Mouse (Mus musculus) liver, adult 2 months (tissue): ENCODE measurements around the gene Nectin3. TPM values are rescaled to one million over a fixed set of nuclear protein-coding genes. Genes with fewer than 3 reads are reported as not detected.

Experiments used
- DNase-seq: peaks from one replicate; pipeline ENCODE4 v3.0.0-alpha.2; 2011; ENCODE audit warnings: low read depth, low spot score; ENCODE audit errors: extremely low read depth
- H3K27ac ChIP-seq: fragments of 200-500 bp; replicated peaks from 2 replicates; pipeline ENCODE4 v1.5.1; 2012; ENCODE audit warnings: low read depth, mild to moderate bottlenecking, control low read depth, inconsistent platforms, low read length; ENCODE audit not compliant: insufficient read depth
- H3K27me3 ChIP-seq: fragments of 200-500 bp; 2 replicates; pipeline ENCODE4 v1.6.1; 2012; ENCODE audit warnings: mild to moderate bottlenecking, moderate library complexity, low read length, inconsistent platforms; ENCODE audit not compliant: control insufficient read depth, insufficient read depth
- H3K36me3 ChIP-seq: fragments of 200-500 bp; 2 replicates; pipeline ENCODE4 v1.6.1; 2012; ENCODE audit warnings: low read length, inconsistent platforms; ENCODE audit not compliant: control insufficient read depth, insufficient read depth
- H3K4me1 ChIP-seq: fragments of 200-500 bp; 2 replicates; pipeline ENCODE4 v1.6.1; 2011; ENCODE audit warnings: low read length; ENCODE audit not compliant: control insufficient read depth, insufficient read depth
- H3K4me3 ChIP-seq: fragments of 200-500 bp; 2 replicates; pipeline ENCODE4 v1.5.1; 2011; ENCODE audit warnings: low read depth, mild to moderate bottlenecking, control low read depth, low read length, moderate library complexity; ENCODE audit not compliant: insufficient read depth
- H3K79me2 ChIP-seq: fragments of 200-500 bp; 2 replicates; pipeline ENCODE4 v1.6.1; 2012; ENCODE audit warnings: inconsistent platforms, mild to moderate bottlenecking, low read length, moderate library complexity; ENCODE audit not compliant: control insufficient read depth, insufficient read depth
- H3K9ac ChIP-seq: fragments of 200-500 bp; 2 replicates; pipeline ENCODE4 v1.6.1; 2012; ENCODE audit warnings: low read depth, mild to moderate bottlenecking, control low read depth, inconsistent platforms, low read length
- CTCF ChIP-seq: fragments of 200-500 bp; IDR thresholded peaks from 2 replicates; pipeline ENCODE4 v1.5.1; 2011; ENCODE audit warnings: low read depth, low read length, control low read depth
- POLR2A ChIP-seq: fragments of 200-500 bp; IDR thresholded peaks from 2 replicates; pipeline ENCODE4 v1.6.1; 2011; ENCODE audit warnings: low read length, control low read depth; ENCODE audit not compliant: insufficient read depth; ENCODE audit errors: extremely low read depth
- WGBS: fragments of 180-500 bp; shearing (Covaris S2); methylation state at CpG from one replicate; pipeline ENCODE4 v1.1.7; 2018; 5-methylcytosine and 5-hydroxymethylcytosine counted together
- polyA plus RNA-seq: library from polyadenylated mRNA; depleted of rRNA; stranded (reverse); fragments of >200 nt; gene quantifications from 2 replicates; pipeline ENCODE4 v1.2.3, GENCODE M21; 2012
- total RNA-seq: library from RNA; depleted of rRNA; stranded (reverse); fragments of >200 nt; gene quantifications from 2 replicates; pipeline ENCODE4 v1.2.3, GENCODE M21; 2014

Gene Nectin3
- total and polyA plus RNA-seq, 2 experiments: 11.6 to 53.1 TPM

DNA sequence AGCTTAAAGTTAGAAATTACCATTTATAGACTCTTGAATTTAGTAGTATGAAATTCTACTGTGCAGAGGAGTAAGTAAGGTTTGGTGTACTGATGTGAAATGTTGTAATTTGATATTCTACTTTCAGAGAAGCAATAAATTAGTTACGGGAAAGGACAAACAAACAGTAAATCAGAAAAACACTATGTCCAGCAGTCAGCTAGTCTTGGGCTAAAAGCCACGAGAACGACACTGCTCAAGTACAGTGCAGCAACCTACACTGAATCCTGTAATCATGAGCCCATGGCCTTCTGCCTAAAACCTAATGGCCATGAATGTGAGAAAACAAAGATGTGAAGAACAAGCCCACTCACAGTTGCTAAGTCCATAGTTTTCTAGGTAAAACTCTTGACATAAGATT lies 46.9 kb downstream of the Nectin3 start:
- H3K9ac ChIP-seq: no peak overlapping the region
- no peaks in the 10 kb centered on the region for H3K27me3 ChIP-seq
- DNase-seq: no peak
- peaks cover 2% of the 10 kb centered on the region; the same call in 1 of the 2 replicates for H3K4me1 ChIP-seq
- no peak overlapping the region for H3K4me3 ChIP-seq
- TF ChIP-seq POLR2A (no peak), CTCF (no peak)
- WGBS: 88% methylated on average over 3 of the region's 3 CpGs
- peaks cover 27% of the 10 kb centered on the region for H3K36me3 ChIP-seq
- H3K27ac ChIP-seq: no peak overlapping the region
- H3K79me2 ChIP-seq: no peaks in the 10 kb centered on the region

DNA sequence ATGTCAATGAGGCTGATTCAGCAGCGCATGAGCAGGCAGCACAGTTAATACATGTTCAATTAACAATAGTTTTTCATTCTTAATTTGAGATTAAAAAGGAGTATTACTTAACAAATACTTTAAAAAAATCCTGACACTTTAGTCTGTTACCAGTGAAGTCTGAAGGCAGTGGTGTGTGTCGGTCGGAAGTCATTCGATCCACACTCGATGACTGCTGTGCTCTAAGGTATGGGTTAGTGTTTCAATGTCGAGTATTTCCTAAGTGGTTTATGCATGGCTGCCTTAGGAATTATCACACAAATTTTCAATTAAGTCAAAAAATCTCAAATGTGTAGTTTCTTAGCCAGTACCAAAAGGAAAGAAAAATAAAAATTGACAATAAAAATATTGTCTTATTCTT lies 49.3 kb downstream of the Nectin3 start:
- 97% methylated on average over 6 of the region's 6 CpGs for WGBS
- Histone ChIP-seq H3K9ac (no peak overlapping the region), H3K79me2 (no peaks in the 10 kb centered on the region), H3K27me3 (no peaks in the 10 kb centered on the region), H3K4me1 (peaks cover 2% of the 10 kb centered on the region; the same call in 1 of the 2 replicates), H3K4me3 (no peak overlapping the region), H3K27ac (no peak overlapping the region), H3K36me3 (peaks cover 23% of the 10 kb centered on the region)
- DNase-seq: no peak
- no peak for TF ChIP-seq CTCF
- TF ChIP-seq POLR2A: no peak

DNA sequence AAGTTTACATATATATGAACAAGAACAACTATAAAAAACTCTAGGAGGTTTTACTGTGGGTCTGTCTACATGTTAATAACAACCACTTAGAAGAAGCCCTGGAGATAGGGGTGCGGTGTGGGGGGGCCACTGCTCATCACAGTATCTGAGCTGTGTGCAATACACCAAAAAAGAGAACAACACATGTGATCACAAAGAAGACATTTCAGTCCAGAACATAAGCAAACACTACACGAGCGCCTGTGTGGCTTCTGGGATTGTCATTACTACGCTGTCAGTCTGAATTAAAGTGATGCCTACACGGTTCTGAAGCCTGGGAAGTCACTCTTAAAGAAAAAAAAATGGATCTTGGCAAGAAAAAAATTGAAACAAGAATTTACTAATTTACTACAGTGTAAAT lies 67.0 kb downstream of the Nectin3 start:
- H3K4me1 ChIP-seq: peaks cover 2% of the 10 kb centered on the region
- no peak overlapping the region for H3K9ac ChIP-seq
- no peak for DNase-seq
- H3K27me3 ChIP-seq: no peaks in the 10 kb centered on the region
- H3K36me3 ChIP-seq: peaks cover 20% of the 10 kb centered on the region
- H3K4me3 ChIP-seq: no peak overlapping the region
- H3K79me2 ChIP-seq: no peaks in the 10 kb centered on the region
- H3K27ac ChIP-seq: no peak overlapping the region
- TF ChIP-seq CTCF: no peak
- no peak for TF ChIP-seq POLR2A
- 96% methylated on average over 5 of the region's 5 CpGs for WGBS

- TF ChIP-seq POLR2A: no peak
- TF ChIP-seq CTCF: no peak
- Histone ChIP-seq H3K27ac (no peak overlapping the region), H3K4me3 (no peak overlapping the region), H3K9ac (no peak overlapping the region), H3K27me3 (no peaks in the 10 kb centered on the region), H3K79me2 (no peaks in the 10 kb centered on the region), H3K4me1 (peaks cover 2% of the 10 kb centered on the region; the same call in 1 of the 2 replicates), H3K36me3 (no peaks in the 10 kb centered on the region)
- peak; percentile 77 for DNase-seq
- WGBS: 36% methylated on average over 3 of the region's 3 CpGs
Observed at GRCm38 (mm10) chr16:46416177-46416576, 82.1 kb downstream of the Nectin3 start.

GRCm38 (mm10) chr16:46410739-46411057 lies 87.6 kb downstream of the Nectin3 start:
- WGBS: 97% methylated on average over 3 of the region's 3 CpGs
- Histone ChIP-seq H3K4me3 (no peak overlapping the region), H3K27me3 (no peaks in the 10 kb centered on the region), H3K36me3 (no peaks in the 10 kb centered on the region), H3K4me1 (no peaks in the 10 kb centered on the region), H3K79me2 (no peaks in the 10 kb centered on the region), H3K27ac (no peak overlapping the region), H3K9ac (no peak overlapping the region)
- TF ChIP-seq POLR2A (no peak), CTCF (no peak)
- no peak for DNase-seq

DNA sequence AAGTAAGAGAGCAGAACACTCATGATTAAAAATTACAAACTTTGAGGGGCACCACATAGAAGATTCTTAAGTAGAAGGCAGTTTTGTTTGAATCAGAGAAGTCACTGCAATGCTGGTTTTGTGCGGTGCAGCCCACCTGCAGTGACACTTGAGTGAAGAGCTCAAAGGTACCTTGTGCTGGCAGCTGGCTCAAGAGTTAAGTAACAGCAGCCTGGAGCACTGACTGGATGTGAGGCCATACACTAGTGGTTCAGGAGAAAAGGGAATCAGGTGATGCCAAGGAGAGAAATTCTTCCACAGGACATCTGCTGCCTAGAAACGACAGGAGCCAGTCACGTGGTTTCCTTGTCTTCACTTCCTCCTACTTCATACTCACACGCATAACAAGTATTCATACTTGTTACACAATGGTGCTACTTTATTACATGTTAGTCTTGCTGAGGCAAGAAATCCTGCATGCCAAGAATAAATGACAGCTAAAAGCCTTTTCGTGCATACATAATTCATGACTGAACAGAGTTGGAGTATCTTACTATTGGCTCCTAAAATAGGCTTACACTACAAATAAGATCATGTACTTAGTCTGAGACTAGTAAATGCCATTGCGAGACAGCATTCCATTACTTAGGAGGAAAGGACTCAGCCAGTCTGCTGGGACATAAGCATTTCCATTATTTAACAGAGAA lies 88.1 kb downstream of the Nectin3 start:
- WGBS: 86% methylated on average over 6 of the region's 6 CpGs
- H3K27ac ChIP-seq: no peak overlapping the region
- no peak overlapping the region for H3K9ac ChIP-seq
- no peaks in the 10 kb centered on the region for H3K4me1 ChIP-seq
- no peak for DNase-seq
- no peak for TF ChIP-seq CTCF
- H3K36me3 ChIP-seq: no peaks in the 10 kb centered on the region
- no peak overlapping the region for H3K4me3 ChIP-seq
- no peaks in the 10 kb centered on the region for H3K27me3 ChIP-seq
- H3K79me2 ChIP-seq: no peaks in the 10 kb centered on the region
